Mouse (Mus musculus) left cerebral cortex, postnatal 25 days (tissue): ENCODE data around the gene Zfp809. TPM values are rescaled to one million over a fixed set of nuclear protein-coding genes. Genes with fewer than 3 reads are reported as not detected.
A peak's percentile ranks its signal among the peaks of the same experiment; 100 is the strongest.

ENCODE experiments used
- DNase-seq, 2 experiments: peaks; one replicate each; pipeline ENCODE4 v3.0.0; 2022; ENCODE audit warnings: low spot score in 2 of 2, mixed read lengths in 1 of 2
- intact Hi-C: fragments of 180-260 bp; cut with DNase I; formaldehyde crosslinking; loops from one replicate; pipeline ENCODE4 v1.15.1; 2025
- total RNA-seq, 2 experiments: library from RNA; stranded (reverse); gene quantifications; 2 replicates each; pipeline ENCODE4 v1.2.3; 2021

Zfp809 gene
- total RNA-seq, 2 experiments from 2014 or later: 18.4 to 22.4 TPM

- DNase-seq: peak; percentile 61 to 83
- intact Hi-C loops: no loop called here
Measured at GRCm38 (mm10) chr9:22259184-22260091, 33.9 kb downstream of the Zfp809 start, which contains the start of gene Zfp599. TSS of gene Zfp599 (minus strand) at chr9:22259895.

- no peak for DNase-seq
- intact Hi-C loops: no loop called here
Measured at GRCm38 (mm10) chr9:22260092-22260422, 34.5 kb downstream of the Zfp809 start.

GRCm38 (mm10) chr9:22261594-22261993, 36.1 kb downstream of the Zfp809 start:
- no peak for DNase-seq
- intact Hi-C loops: no loop called here

- intact Hi-C loops: no loop called here
- no peak for DNase-seq
Measured at GRCm38 (mm10) chr9:22262611-22263010, 37.1 kb downstream of the Zfp809 start.

GRCm38 (mm10) chr9:22268886-22269285, 43.4 kb downstream of the Zfp809 start:
- no peak for DNase-seq
- intact Hi-C loops: no loop called here

DNA sequence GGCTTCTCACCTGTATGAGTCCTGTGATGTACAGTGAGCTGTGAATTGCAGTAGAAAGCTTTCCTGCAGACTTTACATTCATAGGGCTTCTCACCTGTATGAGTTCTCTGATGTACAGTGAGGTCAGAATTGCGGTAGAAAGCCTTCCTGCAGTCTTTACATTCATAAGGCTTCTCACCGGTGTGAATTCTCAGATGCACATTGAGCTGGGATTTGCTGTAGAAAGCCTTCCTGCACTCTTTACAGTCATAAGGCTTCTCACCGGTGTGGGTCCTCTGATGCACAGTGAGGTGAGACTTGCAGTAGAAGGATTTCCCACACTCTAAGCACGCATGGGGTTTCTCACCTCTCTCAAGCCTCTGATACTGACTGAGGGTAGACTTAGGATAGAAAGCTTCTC, 53.2 kb downstream of the Zfp809 start:
- intact Hi-C loops: no loop called here
- no peak for DNase-seq

Other genes with a start within 250 kb of the Zfp809 start
- 1 to 10 TPM; 1.8 to 2.0 TPM for gene Rgl3, start 236.3 kb upstream of the Zfp809 start, total RNA-seq
- 1 to 10 TPM; 8.2 to 9.1 TPM for gene Ccdc151, start 223.1 kb upstream of the Zfp809 start, total RNA-seq
- 10 to 100 TPM; 97.0 to 98.1 TPM for gene Prkcsh, start 222.9 kb upstream of the Zfp809 start, total RNA-seq
- 100 to 1,000 TPM; 158 to 160 TPM for gene Elavl3, start 173.7 kb upstream of the Zfp809 start, total RNA-seq
- gene Gm49318, start 154.5 kb upstream of the Zfp809 start, total RNA-seq: 1 to 10 TPM in 1 of 2 experiments, under 1 TPM in 1; 0.94 to 4.1 TPM
- 10 to 100 TPM; 18.0 to 19.3 TPM for gene Zfp653, start 154.3 kb upstream of the Zfp809 start, total RNA-seq
- gene Ecsit, start 140.3 kb upstream of the Zfp809 start, total RNA-seq: 10 to 100 TPM; 40.5 to 45.2 TPM
- 1 to 10 TPM in 1 of 2 experiments, under 1 TPM in 1; 0.25 to 1.0 TPM for gene Cnn1, start 126.5 kb upstream of the Zfp809 start, total RNA-seq
- 10 to 100 TPM; 66.9 to 71.1 TPM for gene Elof1, start 108.5 kb upstream of the Zfp809 start, total RNA-seq
- gene Acp5, start 90.0 kb upstream of the Zfp809 start, total RNA-seq: under 1 TPM; 0.28 to 0.41 TPM
- 10 to 100 TPM; 40.5 to 47.1 TPM for gene Pigyl, start 68.9 kb upstream of the Zfp809 start, total RNA-seq
- gene Zfp872, start 37.6 kb upstream of the Zfp809 start, total RNA-seq: not detected
- gene Zfp599, start 34.2 kb downstream of the Zfp809 start, total RNA-seq: 1 to 10 TPM; 3.4 to 4.2 TPM
- gene Zfp810, start 81.9 kb downstream of the Zfp809 start, total RNA-seq: 10 to 100 TPM; 17.2 to 17.7 TPM
- 1 to 10 TPM; 6.4 to 7.3 TPM for gene Anln, start 163.5 kb downstream of the Zfp809 start, total RNA-seq
- gene 9530077C05Rik, start 185.8 kb downstream of the Zfp809 start, total RNA-seq: 1 to 10 TPM; 7.4 to 8.4 TPM
- gene Gm17545, start 228.6 kb downstream of the Zfp809 start, total RNA-seq: not detected
- gene Rp9, start 244.0 kb downstream of the Zfp809 start, total RNA-seq: 10 to 100 TPM; 40.0 to 40.1 TPM